9 mouse cellular contexts compared by ENCODE assay signal in the genomic region with DNA sequence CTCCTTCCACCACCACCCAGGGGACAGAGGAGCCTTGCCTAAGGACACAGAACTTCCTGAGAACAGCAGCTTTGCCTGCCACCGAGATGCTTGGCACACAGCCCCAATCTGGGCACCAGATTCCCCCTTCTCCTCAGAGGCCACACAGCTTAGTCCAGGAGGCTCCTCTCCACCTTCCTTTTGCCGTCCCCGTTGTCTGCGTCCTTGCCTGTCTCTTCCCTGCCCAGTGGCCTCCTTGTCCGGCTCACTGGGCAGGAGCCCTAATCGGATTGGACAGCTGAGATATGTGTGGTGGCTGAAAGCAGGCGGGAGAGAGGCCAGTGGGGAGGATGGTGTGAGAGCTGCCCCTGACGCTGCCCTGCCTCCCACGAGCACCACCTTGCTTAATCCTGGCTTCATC. TPM values are rescaled to one million over a fixed set of nuclear protein-coding genes. Genes with fewer than 3 reads are reported as not detected.
A peak's percentile ranks its signal among the peaks of the same experiment; 100 is the strongest.
DNase-seq lines count a peak whose midpoint lies in the region; ATAC-seq lines count a peak whose summit lies in the region.
"Had no signal": no experiment of that assay in that cellular context is flagged by ENCODE, and none has a peak within 500 bp of the region (broad histone marks: within the 10 kb centered on the region; RNA-seq: fewer than 3 reads in every experiment).

No protein-coding gene starts in this region.

- peak overlapping the region; percentile 79 for H3K4me2 ChIP-seq in heart, embryonic 13.5 days
- H3K4me2 ChIP-seq in limb, embryonic 15.5 days, result peak overlapping the region; percentile 82

- no peaks in the 10 kb centered on the region for H3K9me3 ChIP-seq in heart, embryonic 13.5 days
- no peaks in the 10 kb centered on the region for H3K9me3 ChIP-seq in limb, embryonic 15.5 days
- H3K9me3 ChIP-seq: G1E had no signal

- H3K36me3 ChIP-seq in heart, embryonic 13.5 days, result peaks cover 9% of the 10 kb centered on the region; the same call in 1 of the 2 replicates
- no peaks in the 10 kb centered on the region for H3K36me3 ChIP-seq in limb, embryonic 15.5 days

- peak overlapping the region; percentile 69 for H3K4me3 ChIP-seq in heart, embryonic 13.5 days
- peak overlapping the region; percentile 64 for H3K4me3 ChIP-seq in limb, embryonic 15.5 days

- H3K9ac ChIP-seq in heart, embryonic 13.5 days, result peak overlapping the region; percentile 91
- no peak overlapping the region for H3K9ac ChIP-seq in limb, embryonic 15.5 days

- peak; percentile 11 for DNase-seq in kidney, adult 18-20 months
- DNase-seq in kidney, adult 8-10 months, result no peak
- no peak for DNase-seq in frontal cortex, postnatal 25 days (ENCODE audit: low spot score in 2 of 2)
- DNase-seq in left cerebral cortex, adult 11 months (ENCODE audit: low spot score), result no peak
- no peak for DNase-seq in spleen, postnatal 10 days (ENCODE audit: low spot score in 2 of 2)

- H3K27ac ChIP-seq in heart, embryonic 13.5 days (replicated peaks), result peak overlapping the region; percentile 99
- H3K27ac ChIP-seq in limb, embryonic 15.5 days, result peak overlapping the region; percentile 94

- peak; percentile 46; the same call in 1 of the 2 replicates for ATAC-seq in cerebellum, adult (ENCODE audit: insufficient number of reproducible peaks, low FRiP score, low TSS enrichment)
- ATAC-seq in heart, embryonic 13.5 days (ENCODE audit: extremely low read depth, insufficient number of reproducible peaks, low FRiP score, low TSS enrichment), result no peak
- no peak for ATAC-seq in limb, embryonic 15.5 days (ENCODE audit: insufficient number of reproducible peaks, low FRiP score, low TSS enrichment, low read depth)

- no peaks in the 10 kb centered on the region for H3K27me3 ChIP-seq in heart, embryonic 13.5 days (replicated peaks)
- H3K27me3 ChIP-seq in limb, embryonic 15.5 days, result no peaks in the 10 kb centered on the region

- peaks cover 96% of the 10 kb centered on the region for H3K4me1 ChIP-seq in heart, embryonic 13.5 days
- H3K4me1 ChIP-seq in limb, embryonic 15.5 days, result peaks cover 100% of the 10 kb centered on the region

- 9% methylated on average over 9 of the region's 9 CpGs for WGBS in heart, embryonic 13.5 days
- WGBS in limb, embryonic 15.5 days, result 14% methylated on average over 9 of the region's 9 CpGs

RNA-seq across cellular contexts. Expression of a gene that starts 1.9 kb away (rescaled TPM):
- 27.9 and 28.3 TPM in 2 replicates for polyA plus RNA-seq in heart, embryonic 13.5 days (2015; fragmentation: Nextera tagmentation; extraction: Ambion mirVana)
- 43.9 and 51.7 TPM in 2 replicates for polyA plus RNA-seq in limb, embryonic 15.5 days (2015; fragmentation: Nextera tagmentation; extraction: Ambion mirVana)

RNA-seq across cellular contexts. Expression of a gene that starts 21.9 kb away (rescaled TPM):
- 21.1 and 22.9 TPM in 2 replicates for polyA plus RNA-seq in heart, embryonic 13.5 days (2015; fragmentation: Nextera tagmentation; extraction: Ambion mirVana)
- polyA plus RNA-seq in limb, embryonic 15.5 days (2015; fragmentation: Nextera tagmentation; extraction: Ambion mirVana), result 23.2 and 24.1 TPM in 2 replicates

RNA-seq across cellular contexts. Expression of a gene that starts 53.3 kb away (rescaled TPM):
- 1.3 and 3.3 TPM in 2 replicates for polyA plus RNA-seq in heart, embryonic 13.5 days (2015; fragmentation: Nextera tagmentation; extraction: Ambion mirVana)
- polyA plus RNA-seq in limb, embryonic 15.5 days (2015; fragmentation: Nextera tagmentation; extraction: Ambion mirVana), result 0.49 and 0.86 TPM in 2 replicates
- polyA plus RNA-seq: G1E had no signal
